Comparison of ENCODE assay signal across 17 mouse cellular contexts in genomic region chr11:68168427-68168826, GRCm38 (mm10).
"Had no signal": no experiment of that assay in that cellular context is flagged by ENCODE, and none has a peak within 500 bp of the region (broad histone marks: within the 10 kb centered on the region; RNA-seq: fewer than 3 reads in every experiment).

No protein-coding gene starts in this region.

- H3K9me3 ChIP-seq: limb, embryonic 10.5 days; limb, embryonic 13.5 days; liver, embryonic 12.5 days; liver, embryonic 15.5 days; neural tube, embryonic 12.5 days had no signal

- H3K36me3 ChIP-seq: limb, embryonic 10.5 days; limb, embryonic 13.5 days; liver, embryonic 12.5 days; liver, embryonic 15.5 days; neural tube, embryonic 12.5 days had no signal

- H3K9ac ChIP-seq: limb, embryonic 13.5 days; liver, embryonic 12.5 days; liver, embryonic 15.5 days; neural tube, embryonic 12.5 days had no signal

- H3K27ac ChIP-seq: kidney, postnatal 0 days; layer of hippocampus, adult 2 months; limb, embryonic 10.5 days; limb, embryonic 13.5 days; liver, embryonic 12.5 days; liver, embryonic 15.5 days; neural tube, embryonic 12.5 days had no signal

- H3K4me1 ChIP-seq: liver, embryonic 12.5 days; liver, embryonic 15.5 days; neural tube, embryonic 12.5 days had no signal

- DNase-seq: kidney, adult 2 months; kidney, postnatal 25 days; layer of hippocampus, adult 9-11 months; liver; midbrain, embryonic 14.5 days; retina, postnatal 1 day; thymus, adult 18-20 months; thymus, postnatal 36 days had no signal

- H3K27me3 ChIP-seq: limb, embryonic 13.5 days; liver, embryonic 12.5 days; liver, embryonic 15.5 days; neural tube, embryonic 12.5 days had no signal

- H3K4me2 ChIP-seq: limb, embryonic 13.5 days; liver, embryonic 12.5 days; liver, embryonic 15.5 days; midbrain, embryonic 11.5 days; neural tube, embryonic 12.5 days had no signal

- ATAC-seq: intestine, postnatal 0 days; liver, embryonic 12.5 days had no signal

- H3K4me3 ChIP-seq: layer of hippocampus, adult 2 months; limb, embryonic 10.5 days; limb, embryonic 13.5 days; liver, embryonic 12.5 days; liver, embryonic 15.5 days; neural tube, embryonic 12.5 days had no signal
